ENCODE assay signal across 8 mouse cellular contexts in the genomic region with DNA sequence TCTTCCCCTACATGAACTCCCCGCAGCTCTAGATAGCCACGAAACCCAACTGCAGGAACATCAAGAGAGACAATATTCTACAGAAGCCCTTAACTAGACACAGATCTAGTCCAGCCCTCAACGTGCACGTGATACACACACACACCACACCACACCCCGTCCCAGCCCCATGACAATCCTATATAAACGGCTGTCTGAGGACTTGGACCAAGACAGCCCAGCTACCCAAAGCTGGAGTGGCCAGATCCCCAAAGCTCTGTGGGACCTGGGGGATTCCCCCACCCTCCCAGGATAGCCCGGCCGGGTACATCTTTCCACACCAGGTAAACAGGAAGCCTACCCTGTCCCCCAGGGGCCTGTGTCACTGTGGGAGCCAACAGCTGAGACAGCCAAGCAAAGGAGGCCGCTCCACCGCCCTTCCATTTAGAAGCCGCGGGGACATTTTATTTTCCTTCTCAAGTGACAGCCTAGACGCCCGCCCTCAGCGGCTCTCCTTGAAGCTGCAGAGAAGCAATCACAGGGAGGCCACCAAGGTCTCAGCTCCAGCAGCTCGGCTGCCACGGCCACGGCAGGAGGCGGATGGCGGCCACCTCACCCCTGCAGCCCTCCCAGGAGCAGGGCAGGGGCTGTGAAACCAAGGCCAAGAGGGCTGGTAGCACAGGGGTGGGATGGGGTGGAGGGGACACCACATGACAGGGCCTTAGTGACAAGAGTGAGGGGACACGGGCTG. TPM values are rescaled to one million over a fixed set of nuclear protein-coding genes. Genes with fewer than 3 reads are reported as not detected.
DNase-seq lines count a peak whose midpoint lies in the region; ATAC-seq and TF ChIP-seq lines count a peak whose summit lies in the region.

No protein-coding gene starts in this region.

- H3K36me3 ChIP-seq in embryonic facial prominence, embryonic 14.5 days (ENCODE audit: control insufficient read depth, insufficient read depth, low read length), result 0 out of 2 replicates have a peak, but pooled peaks cover 3% of the 10 kb centered on the region
- no peaks in the 10 kb centered on the region for H3K36me3 ChIP-seq in liver, adult 2 months (ENCODE audit: control insufficient read depth, insufficient read depth, low read length)
- H3K36me3 ChIP-seq in neural tube, embryonic 11.5 days (ENCODE audit: control insufficient read depth, insufficient read depth, low read length), result no peaks in the 10 kb centered on the region

- peaks cover 85% of the 10 kb centered on the region for H3K79me2 ChIP-seq in liver, adult 2 months (ENCODE audit: control insufficient read depth, insufficient read depth, low read length)

- 10% methylated on average over 21 of the region's 21 CpGs for WGBS in embryonic facial prominence, embryonic 14.5 days
- WGBS in liver, adult 2 months, result 48% methylated on average over 21 of the region's 21 CpGs
- WGBS in neural tube, embryonic 11.5 days, result 9% methylated on average over 21 of the region's 21 CpGs

- no peaks in the 10 kb centered on the region for H3K27me3 ChIP-seq in embryonic facial prominence, embryonic 14.5 days (replicated peaks; ENCODE audit: control insufficient read depth, insufficient read depth, low read length)
- no peaks in the 10 kb centered on the region for H3K27me3 ChIP-seq in liver, adult 2 months (ENCODE audit: control insufficient read depth, insufficient read depth, low read length)
- no peaks in the 10 kb centered on the region for H3K27me3 ChIP-seq in neural tube, embryonic 11.5 days (ENCODE audit: control insufficient read depth, insufficient read depth, low read length)

- peak; percentile 76 for DNase-seq in ovary, adult 18-20 months (ENCODE audit: low spot score)
- no peak for DNase-seq in ovary, postnatal 10 days (ENCODE audit: low spot score)
- peak; percentile 90 for DNase-seq in embryonic facial prominence, embryonic 14.5 days (ENCODE audit: low spot score)
- no peak for DNase-seq in liver, adult 2 months (ENCODE audit: extremely low read depth, low read depth, low spot score)
- peak; percentile 63 for DNase-seq in neural tube, embryonic 11.5 days (ENCODE audit: low spot score)
- DNase-seq in urinary bladder, postnatal 4 days (ENCODE audit: low spot score in 2 of 2), result no peak
- DNase-seq in testis, postnatal 14 days (ENCODE audit: low spot score), result no peak

- H3K27ac ChIP-seq in embryonic facial prominence, embryonic 14.5 days (replicated peaks; ENCODE audit: low read depth, low read length), result peak overlapping the region; percentile 79
- H3K27ac ChIP-seq in liver, adult 2 months (replicated peaks; ENCODE audit: insufficient read depth, low read depth, low read length), result no peak overlapping the region
- peak overlapping the region; percentile 82 for H3K27ac ChIP-seq in neural tube, embryonic 11.5 days (ENCODE audit: low read depth, low read length)

- TF ChIP-seq POLR2A in liver, adult 2 months (IDR thresholded peaks at IDR 0.05; ENCODE audit: extremely low read depth, insufficient read depth, low read length), result no peak

- TF ChIP-seq CTCF in liver, adult 2 months (IDR thresholded peaks at IDR 0.05; ENCODE audit: low read depth, low read length), result no peak

- peak overlapping the region; percentile 48 for H3K4me2 ChIP-seq in embryonic facial prominence, embryonic 14.5 days (ENCODE audit: low read depth, low read length)
- H3K4me2 ChIP-seq in neural tube, embryonic 11.5 days (ENCODE audit: low read depth), result peak overlapping the region; percentile 23

- peak overlapping the region; percentile 34 for H3K9ac ChIP-seq in embryonic facial prominence, embryonic 14.5 days (ENCODE audit: low read depth, low read length)
- peak overlapping the region; percentile 38; the same call in 1 of the 2 replicates for H3K9ac ChIP-seq in liver, adult 2 months (ENCODE audit: low read depth, low read length)
- H3K9ac ChIP-seq in neural tube, embryonic 11.5 days (ENCODE audit: low read length), result peak overlapping the region; percentile 33

- H3K4me3 ChIP-seq in embryonic facial prominence, embryonic 14.5 days (ENCODE audit: low read depth, low read length), result peak overlapping the region; percentile 7; the same call in 1 of the 2 replicates
- H3K4me3 ChIP-seq in liver, adult 2 months (ENCODE audit: insufficient read depth, low read depth, low read length), result no peak overlapping the region
- no peak overlapping the region for H3K4me3 ChIP-seq in neural tube, embryonic 11.5 days (ENCODE audit: low read depth, low read length)

- H3K9me3 ChIP-seq in embryonic facial prominence, embryonic 14.5 days (ENCODE audit: control insufficient read depth, low read length), result no peaks in the 10 kb centered on the region
- no peaks in the 10 kb centered on the region for H3K9me3 ChIP-seq in neural tube, embryonic 11.5 days (ENCODE audit: control insufficient read depth, low read length)

- H3K4me1 ChIP-seq in embryonic facial prominence, embryonic 14.5 days (ENCODE audit: control insufficient read depth, insufficient read depth, low read length), result peaks cover 61% of the 10 kb centered on the region
- peaks cover 41% of the 10 kb centered on the region for H3K4me1 ChIP-seq in liver, adult 2 months (ENCODE audit: control insufficient read depth, insufficient read depth, low read length)
- H3K4me1 ChIP-seq in neural tube, embryonic 11.5 days (ENCODE audit: control insufficient read depth, insufficient read depth, low read length), result peaks cover 83% of the 10 kb centered on the region

- peak; percentile 23 for ATAC-seq in embryonic facial prominence, embryonic 14.5 days (ENCODE audit: low read depth)
- peak; percentile 23 to 24; a peak in 2 of 4 replicates for ATAC-seq in hematopoietic stem cell, adult 5-6 weeks (replicated peaks in 1 of 2; ENCODE audit: insufficient read depth in 1 of 2, low FRiP score in 2 of 2, low TSS enrichment in 1 of 2, low read depth in 1 of 2, poor library complexity in 2 of 2, severe bottlenecking in 2 of 2)
- peak; percentile 8; the same call in 1 of the 2 replicates for ATAC-seq in neural tube, embryonic 11.5 days (ENCODE audit: insufficient read depth, low FRiP score, low TSS enrichment)

RNA-seq across cellular contexts. Expression of a gene that starts 20.6 kb away (rescaled TPM):
- 34.9 and 37.3 TPM in 2 replicates for polyA plus RNA-seq in embryonic facial prominence, embryonic 14.5 days (2014; fragmentation: Nextera tagmentation; extraction: Ambion mirVana)
- total RNA-seq in hematopoietic stem cell, adult 5-6 weeks (2017), result 10.7 and 13.4 TPM in 2 replicates
- 7.1 and 9.4 TPM in 2 replicates for total RNA-seq in liver, adult 2 months (2014; rRNA removed)
- 15.0 and 17.0 TPM in 2 replicates for polyA plus RNA-seq in liver, adult 2 months (2012; rRNA removed)
- polyA plus RNA-seq in neural tube, embryonic 11.5 days (2014; fragmentation: Nextera tagmentation; extraction: Ambion mirVana), result 23.6 and 24.3 TPM in 2 replicates

Comparison
In these comparisons a context has a peak if more than half of its experiments do, and no peak if none do; other contexts are left out.
1. DNase-seq: peak in ovary, adult 18-20 months (single experiment), embryonic facial prominence, embryonic 14.5 days (single experiment) and neural tube, embryonic 11.5 days (single experiment); none in ovary, postnatal 10 days (single experiment), liver, adult 2 months (single experiment), urinary bladder, postnatal 4 days (0 of 2) and testis, postnatal 14 days (single experiment).
2. Peak in every context shown above with its lines, with median percentiles within 50 percentile points of each other: ATAC-seq and H3K9ac ChIP-seq.